Mouse (Mus musculus): Measurements from ENCODE around the gene Porcn. TPM values are rescaled to one million over a fixed set of nuclear protein-coding genes. Genes with fewer than 3 reads are reported as not detected.

Gene Porcn
- total and polyA plus RNA-seq, 3 experiments, result 0.64 TPM; not detected in 2

DNA sequence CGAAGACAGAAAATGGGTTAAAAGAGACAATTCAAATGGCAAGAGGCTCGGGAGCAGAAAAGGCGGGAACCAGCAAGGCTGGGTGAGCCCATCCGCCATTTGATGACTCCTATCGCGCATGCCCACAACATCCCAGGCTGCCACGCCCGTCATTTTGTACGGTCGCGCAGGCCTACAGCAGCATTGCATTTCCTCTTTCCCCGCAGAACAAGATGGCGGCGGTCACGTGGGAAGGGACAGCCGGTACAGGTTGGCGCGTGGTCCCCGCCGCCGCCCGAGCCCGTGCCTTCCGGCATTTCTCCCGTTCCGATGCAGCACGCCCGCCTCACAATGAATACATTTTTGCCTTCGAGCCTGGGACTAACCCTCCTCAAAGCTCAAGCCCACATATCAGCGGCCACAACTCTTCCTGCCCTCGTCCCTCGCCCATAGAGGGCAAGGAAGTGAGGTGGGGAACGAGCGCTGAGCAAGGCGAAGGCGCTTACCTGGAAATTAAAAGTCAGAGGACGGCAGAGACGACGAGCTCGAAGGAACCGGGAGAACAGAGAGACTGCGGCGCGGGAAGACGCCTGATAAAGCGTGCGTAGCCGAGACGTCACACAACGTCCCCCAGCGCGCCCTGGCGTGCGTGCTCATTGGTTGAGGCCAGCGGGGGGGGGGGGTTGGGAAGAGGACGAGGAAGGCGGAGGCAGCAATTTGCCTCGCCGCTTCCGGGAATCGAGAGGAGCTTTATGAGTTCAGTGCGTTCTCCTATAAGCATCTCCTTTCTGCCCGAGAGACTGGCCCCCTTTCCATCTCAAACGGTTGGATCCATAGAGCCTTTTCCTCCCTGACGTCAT, 61.0 kb downstream of the Porcn start, which contains the start of gene Rbm3:
TSS of gene Rbm3 (minus strand) at position 728 of the 839 bp plus-strand sequence.
- DNase-seq (ENCODE audit: extremely low read depth), result peak; percentile 89
- dilution Hi-C loops (cut with MboI; ENCODE audit: extremely low pct_ligation_motif_present, extremely low pct_unique_long_range_greater_than_20kb, low sequenced_read_pairs), result no loop called here
- H3K9me3 ChIP-seq (replicated peaks; ENCODE audit: low read length), result no peaks in the 10 kb centered on the region
- peaks cover 24% of the 10 kb centered on the region for H3K79me2 ChIP-seq (replicated peaks; ENCODE audit: control insufficient read depth, extremely low read depth, insufficient read depth, poor library complexity, severe bottlenecking)
- peaks cover 36 to 40% of the 10 kb centered on the region in 2 experiments for H3K36me3 ChIP-seq (replicated peaks in 1 of 2; ENCODE audit: control insufficient read depth in 1 of 2, insufficient read depth in 1 of 2, low read length in 1 of 2)
- peak within 1 kb of the TSS; percentile 94 for H3K4me2 ChIP-seq (ENCODE audit: insufficient read depth, low read depth, poor library complexity, severe bottlenecking)
- in situ Hi-C loops (cut with MboI; ENCODE audit: low pct_ligation_motif_present, low pct_unique_long_range_greater_than_20kb, low sequenced_read_pairs), result no loop called here
- H3K9ac ChIP-seq (ENCODE audit: insufficient read depth, low read depth), result peak within 1 kb of the TSS; percentile 100
- peaks cover 2 to 17% of the 10 kb centered on the region in 2 experiments; a peak in 3 of 4 replicates for H3K4me1 ChIP-seq (ENCODE audit: control insufficient read depth in 1 of 2, insufficient read depth in 2 of 2)
- H3K4me3 ChIP-seq (replicated peaks in 1 of 3; ENCODE audit: low read depth in 2 of 3, low read length in 2 of 3, poor library complexity in 1 of 3), result peak within 1 kb of the TSS; percentile 73 to 98 (median 75)
- peak within 1 kb of the TSS; percentile 99 for H3K27ac ChIP-seq (ENCODE audit: insufficient read depth, low read depth)
- H3K27me3 ChIP-seq (replicated peaks), result no peaks in the 10 kb centered on the region
- peak; percentile 59 for TF ChIP-seq SIN3A (IDR thresholded peaks at IDR 0.05; ENCODE audit: low read length)
- peak; percentile 88 for TF ChIP-seq POLR2AphosphoS2 (IDR thresholded peaks at IDR 0.05; ENCODE audit: low read depth, low read length)
- TF ChIP-seq SMC3 (IDR thresholded peaks at IDR 0.05; ENCODE audit: low read depth, low read length), result no peak
- no peak for TF ChIP-seq JUND (conservative IDR thresholded peaks at IDR 0.05; ENCODE audit: low read depth, low read length)
- TF ChIP-seq TCF12 (IDR thresholded peaks at IDR 0.05; ENCODE audit: low read depth, low read length), result peak; percentile 68
- 0 out of 2 replicates have a peak, but pooled peaks have one; percentile 57 for TF ChIP-seq KAT2A (IDR thresholded peaks at IDR 0.05; ENCODE audit: insufficient replicate concordance, low read length)
- peak; percentile 93 for TF ChIP-seq NELFE (IDR thresholded peaks at IDR 0.05; ENCODE audit: low read depth, low read length)
- TF ChIP-seq ELF1 (IDR thresholded peaks at IDR 0.05; ENCODE audit: low read depth, low read length), result peak; percentile 85
- no peak for TF ChIP-seq MAFK (IDR thresholded peaks at IDR 0.05; ENCODE audit: insufficient replicate concordance, low read length)
- peak; percentile 13; the same call in 1 of the 2 replicates for TF ChIP-seq CHD2 (IDR thresholded peaks at IDR 0.05; ENCODE audit: low read length)
- TF ChIP-seq MEF2A (IDR thresholded peaks at IDR 0.05; ENCODE audit: borderline replicate concordance, low read depth, low read length), result 0 out of 2 replicates have a peak, but pooled peaks have one; percentile 31
- no peak for TF ChIP-seq JUN (IDR thresholded peaks at IDR 0.05; ENCODE audit: insufficient read depth, low read depth, low read length)
- peak; percentile 83 for TF ChIP-seq NRF1 (IDR thresholded peaks at IDR 0.05; ENCODE audit: low read depth, low read length)
- no peak for TF ChIP-seq RAD21 (IDR thresholded peaks at IDR 0.05; ENCODE audit: low read depth, low read length)
- no peak for TF ChIP-seq ZNF384 (IDR thresholded peaks at IDR 0.05; ENCODE audit: low read depth, low read length)
- peak; percentile 96 for TF ChIP-seq POLR2A (IDR thresholded peaks at IDR 0.05; ENCODE audit: low read depth, low read length)
- no peak for TF ChIP-seq CTCF (conservative IDR thresholded peaks at IDR 0.05 in 1 of 2, IDR thresholded peaks at IDR 0.05 in 1 of 2; ENCODE audit: low read depth in 2 of 2, low read length in 2 of 2)
- peak; percentile 82 for TF ChIP-seq BHLHE40 (IDR thresholded peaks at IDR 0.05; ENCODE audit: low read depth, low read length)
- peak; percentile 94 for TF ChIP-seq MAX (IDR thresholded peaks at IDR 0.05; ENCODE audit: low read length)
- TF ChIP-seq GABPA (IDR thresholded peaks at IDR 0.05; ENCODE audit: insufficient replicate concordance, low read depth, low read length), result no peak
- peak; percentile 82 for TF ChIP-seq USF1 (IDR thresholded peaks at IDR 0.05; ENCODE audit: low read depth, low read length)
- TF ChIP-seq PAX5 (IDR thresholded peaks at IDR 0.05; ENCODE audit: low read length), result no peak
- peak; percentile 31; the same call in 1 of the 2 replicates for TF ChIP-seq CHD1 (IDR thresholded peaks at IDR 0.05; ENCODE audit: low read depth, low read length)
- peak; percentile 53 for TF ChIP-seq USF2 (conservative IDR thresholded peaks at IDR 0.05; ENCODE audit: low read depth, low read length)
- no peak for TF ChIP-seq IRF4 (IDR thresholded peaks at IDR 0.05; ENCODE audit: low read depth, low read length)
- peak; percentile 79 for TF ChIP-seq ZMIZ1 (IDR thresholded peaks at IDR 0.05; ENCODE audit: low read depth, low read length)
- peak; percentile 51 for TF ChIP-seq HCFC1 (IDR thresholded peaks at IDR 0.05; ENCODE audit: low read depth, low read length)
- peak; percentile 34 for TF ChIP-seq ZC3H11A (IDR thresholded peaks at IDR 0.05; ENCODE audit: low read depth, low read length)
- peak; percentile 85 for TF ChIP-seq MXI1 (IDR thresholded peaks at IDR 0.05; ENCODE audit: low read depth, low read length)
- TF ChIP-seq EP300 (IDR thresholded peaks at IDR 0.05; ENCODE audit: low read length), result no peak
- TF ChIP-seq TBP (conservative IDR thresholded peaks at IDR 0.05; ENCODE audit: low read depth, low read length), result peak; percentile 89
- TF ChIP-seq E2F4 (IDR thresholded peaks at IDR 0.05; ENCODE audit: insufficient replicate concordance, low read depth, low read length), result 0 out of 2 replicates have a peak, but pooled peaks have one; percentile 56
- TF ChIP-seq ETS1 (conservative IDR thresholded peaks at IDR 0.05; ENCODE audit: low read depth, low read length), result no peak
- TF ChIP-seq MAZ (IDR thresholded peaks at IDR 0.05; ENCODE audit: low read depth, low read length), result peak; percentile 42; the same call in 1 of the 2 replicates
- TF ChIP-seq MYC (IDR thresholded peaks at IDR 0.05; ENCODE audit: low read depth, low read length), result peak; percentile 87
- TF ChIP-seq RCOR1 (conservative IDR thresholded peaks at IDR 0.05; ENCODE audit: low read depth, low read length), result no peak
- no peak for TF ChIP-seq ZKSCAN1 (IDR thresholded peaks at IDR 0.05; ENCODE audit: borderline replicate concordance, low read depth, low read length)
- TF ChIP-seq UBTF (IDR thresholded peaks at IDR 0.05; ENCODE audit: low read depth, low read length), result no peak

All from CH12.LX (cell line).